Mouse (Mus musculus): ENCODE measurements at regions not wholly inside any gene's neighbourhood (a gene's known extent, or its start where the extent isn't known, plus 50 kb on each side); places are given as distances from the start of the nearest gene placed in this dataset.

- Histone ChIP-seq H3K27ac (ENCODE audit: low read length) (no peak overlapping the region), H3K36me3 (ENCODE audit: control insufficient read depth, insufficient read depth, low read length) (no peaks in the 10 kb centered on the region), H3K4me2 (replicated peaks; ENCODE audit: low read depth, low read length) (no peak overlapping the region), H3K9me3 (ENCODE audit: control insufficient read depth, low read depth, low read length) (no peaks in the 10 kb centered on the region), H3K4me1 (ENCODE audit: control insufficient read depth, insufficient read depth, low read length) (0 out of 2 replicates have a peak, but pooled peaks cover 4% of the 10 kb centered on the region), H3K4me3 (ENCODE audit: low read depth, low read length) (no peak overlapping the region), H3K9ac (replicated peaks; ENCODE audit: low read depth, low read length) (no peak overlapping the region), H3K27me3 (ENCODE audit: control insufficient read depth, insufficient read depth, low read length) (no peaks in the 10 kb centered on the region)
- 58% methylated on average over 10 of the region's 10 CpGs for WGBS
- ATAC-seq (ENCODE audit: insufficient number of reproducible peaks, insufficient read depth, low FRiP score, low read depth) = no peak
Measured at GRCm38 (mm10) chr2:131748791-131749190, 110.8 kb downstream of the Erv3 start.

DNA sequence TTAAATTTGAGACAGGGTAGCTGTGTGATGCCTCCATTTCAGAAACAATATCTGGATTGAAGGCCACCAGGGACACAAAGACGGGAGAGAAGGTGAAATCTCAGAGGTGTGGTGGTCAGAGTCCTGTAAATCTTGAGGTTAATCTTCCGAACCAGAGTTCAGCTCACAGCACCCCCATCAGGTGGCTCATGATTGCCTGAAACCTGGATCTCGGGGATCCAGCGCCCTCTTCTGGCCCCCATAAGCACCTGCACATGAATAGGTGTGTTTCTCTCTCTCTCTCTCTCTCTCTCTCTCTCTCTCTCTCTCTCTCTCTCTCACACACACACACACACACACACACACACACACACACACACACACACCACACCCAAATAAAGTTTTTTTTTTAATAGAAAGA, 111.8 kb downstream of the Erv3 start:
- 86% methylated on average over 4 of the region's 4 CpGs for WGBS
- ATAC-seq (ENCODE audit: insufficient number of reproducible peaks, insufficient read depth, low FRiP score, low read depth) = no peak
- no peak overlapping the region for H3K4me2 ChIP-seq (replicated peaks; ENCODE audit: low read depth, low read length)

GRCm38 (mm10) chr2:131745381-131745895, 114.1 kb downstream of the Erv3 start:
- H3K27me3 ChIP-seq (ENCODE audit: control insufficient read depth, insufficient read depth, low read length) = no peaks in the 10 kb centered on the region
- H3K9me3 ChIP-seq (ENCODE audit: control insufficient read depth, low read depth, low read length) = no peaks in the 10 kb centered on the region
- no peak overlapping the region for H3K9ac ChIP-seq (replicated peaks; ENCODE audit: low read depth, low read length)
- H3K4me1 ChIP-seq (ENCODE audit: control insufficient read depth, insufficient read depth, low read length) = 0 out of 2 replicates have a peak, but pooled peaks cover 4% of the 10 kb centered on the region
- WGBS = 86% methylated on average over 5 of the region's 5 CpGs
- H3K27ac ChIP-seq (ENCODE audit: low read length) = no peak overlapping the region
- no peak for ATAC-seq (ENCODE audit: insufficient number of reproducible peaks, insufficient read depth, low FRiP score, low read depth)
- no peak overlapping the region for H3K4me3 ChIP-seq (ENCODE audit: low read depth, low read length)
- no peaks in the 10 kb centered on the region for H3K36me3 ChIP-seq (ENCODE audit: control insufficient read depth, insufficient read depth, low read length)
- no peak overlapping the region for H3K4me2 ChIP-seq (replicated peaks; ENCODE audit: low read depth, low read length)

More for the DNA sequence above, 111.8 kb downstream of the Erv3 start:
- H3K27me3 ChIP-seq (ENCODE audit: control insufficient read depth, insufficient read depth, low read length) = no peaks in the 10 kb centered on the region
- H3K4me3 ChIP-seq (ENCODE audit: low read depth, low read length) = no peak overlapping the region
- H3K9ac ChIP-seq (replicated peaks; ENCODE audit: low read depth, low read length) = no peak overlapping the region
- H3K4me1 ChIP-seq (ENCODE audit: control insufficient read depth, insufficient read depth, low read length) = 0 out of 2 replicates have a peak, but pooled peaks cover 4% of the 10 kb centered on the region
- H3K27ac ChIP-seq (ENCODE audit: low read length) = no peak overlapping the region
- H3K36me3 ChIP-seq (ENCODE audit: control insufficient read depth, insufficient read depth, low read length) = no peaks in the 10 kb centered on the region
- no peaks in the 10 kb centered on the region for H3K9me3 ChIP-seq (ENCODE audit: control insufficient read depth, low read depth, low read length)

GRCm38 (mm10) chr2:131744957-131745356, 114.6 kb downstream of the Erv3 start:
- 83% methylated on average over 9 of the region's 9 CpGs for WGBS

DNA sequence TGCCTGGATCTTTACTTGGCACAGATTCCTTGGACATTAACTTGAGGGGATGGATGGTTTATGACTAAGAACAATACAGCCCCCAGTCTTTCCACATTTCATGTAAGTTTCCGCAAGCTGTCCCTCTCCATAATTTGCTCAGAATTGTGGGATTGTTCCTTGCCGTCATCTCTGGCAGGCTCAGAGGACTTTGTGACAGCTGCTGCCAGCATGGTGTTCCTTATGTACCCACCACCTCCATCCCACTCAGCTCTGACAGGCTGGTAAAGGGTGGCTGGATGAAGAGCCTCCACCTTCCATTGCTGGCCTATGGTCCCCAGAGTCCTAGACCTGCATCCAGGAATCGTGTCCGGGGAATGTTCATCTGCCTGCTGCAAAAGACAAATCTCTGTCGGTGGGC, 119.1 kb downstream of the Erv3 start:
- no peaks in the 10 kb centered on the region for H3K9me3 ChIP-seq (ENCODE audit: control insufficient read depth, low read depth, low read length)
- no peaks in the 10 kb centered on the region for H3K4me1 ChIP-seq (ENCODE audit: control insufficient read depth, insufficient read depth, low read length)
- no peak overlapping the region for H3K4me2 ChIP-seq (replicated peaks; ENCODE audit: low read depth, low read length)
- no peak overlapping the region for H3K27ac ChIP-seq (ENCODE audit: low read length)
- no peak for ATAC-seq (ENCODE audit: insufficient number of reproducible peaks, insufficient read depth, low FRiP score, low read depth)
- 87% methylated on average over 5 of the region's 5 CpGs for WGBS
- H3K36me3 ChIP-seq (ENCODE audit: control insufficient read depth, insufficient read depth, low read length) = no peaks in the 10 kb centered on the region
- H3K9ac ChIP-seq (replicated peaks; ENCODE audit: low read depth, low read length) = no peak overlapping the region
- H3K27me3 ChIP-seq (ENCODE audit: control insufficient read depth, insufficient read depth, low read length) = no peaks in the 10 kb centered on the region
- H3K4me3 ChIP-seq (ENCODE audit: low read depth, low read length) = no peak overlapping the region

More at GRCm38 (mm10) chr2:131744957-131745356, 114.6 kb downstream of the Erv3 start:
- Histone ChIP-seq H3K27ac (ENCODE audit: low read length) (no peak overlapping the region), H3K4me3 (ENCODE audit: low read depth, low read length) (no peak overlapping the region), H3K4me2 (replicated peaks; ENCODE audit: low read depth, low read length) (no peak overlapping the region), H3K9me3 (ENCODE audit: control insufficient read depth, low read depth, low read length) (no peaks in the 10 kb centered on the region), H3K27me3 (ENCODE audit: control insufficient read depth, insufficient read depth, low read length) (no peaks in the 10 kb centered on the region), H3K9ac (replicated peaks; ENCODE audit: low read depth, low read length) (no peak overlapping the region), H3K36me3 (ENCODE audit: control insufficient read depth, insufficient read depth, low read length) (no peaks in the 10 kb centered on the region), H3K4me1 (ENCODE audit: control insufficient read depth, insufficient read depth, low read length) (0 out of 2 replicates have a peak, but pooled peaks cover 4% of the 10 kb centered on the region)
- ATAC-seq (ENCODE audit: insufficient number of reproducible peaks, insufficient read depth, low FRiP score, low read depth) = no peak

- no peak for ATAC-seq (ENCODE audit: insufficient number of reproducible peaks, insufficient read depth, low FRiP score, low read depth)
- H3K4me2 ChIP-seq (replicated peaks; ENCODE audit: low read depth, low read length) = no peak overlapping the region
- WGBS = 75% methylated on average over 4 of the region's 4 CpGs
Measured at GRCm38 (mm10) chr2:131739022-131739421, 120.5 kb downstream of the Erv3 start.

DNA sequence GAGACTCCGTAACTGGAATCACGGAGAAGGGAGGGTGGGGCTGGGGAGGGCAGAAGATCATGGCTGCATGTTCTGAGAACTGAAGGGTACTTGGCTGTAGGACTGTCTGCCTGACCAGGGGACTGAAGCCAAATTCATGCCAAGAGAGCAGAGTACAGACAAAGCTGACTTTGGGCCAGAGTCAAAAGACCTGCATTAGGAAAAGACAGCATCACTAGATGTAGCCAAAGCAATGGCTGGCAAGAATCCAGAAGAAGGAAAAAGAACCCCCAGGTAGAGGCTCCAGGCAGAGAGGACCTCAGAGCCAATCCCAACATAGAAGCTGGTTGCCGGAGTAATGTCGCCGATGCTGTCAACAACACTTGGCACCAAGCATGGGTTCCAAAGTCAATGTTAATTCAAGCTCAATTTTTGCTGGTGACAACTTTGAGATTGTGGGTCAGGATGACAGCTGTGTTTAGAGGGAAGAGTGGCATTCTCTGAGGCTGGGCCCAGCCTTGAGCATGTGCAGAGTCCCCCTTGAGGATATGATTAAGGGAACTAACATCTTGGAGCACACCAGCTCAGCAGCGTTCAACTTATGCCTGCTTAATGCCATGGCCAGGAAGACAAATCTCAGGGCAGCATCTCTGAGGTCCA, 124.7 kb downstream of the Erv3 start:
- no peak overlapping the region for H3K9ac ChIP-seq (replicated peaks; ENCODE audit: low read depth, low read length)
- no peaks in the 10 kb centered on the region for H3K9me3 ChIP-seq (ENCODE audit: control insufficient read depth, low read depth, low read length)
- H3K36me3 ChIP-seq (ENCODE audit: control insufficient read depth, insufficient read depth, low read length) = no peaks in the 10 kb centered on the region
- 84% methylated on average over 6 of the region's 6 CpGs for WGBS
- H3K27me3 ChIP-seq (ENCODE audit: control insufficient read depth, insufficient read depth, low read length) = no peaks in the 10 kb centered on the region
- no peaks in the 10 kb centered on the region for H3K4me1 ChIP-seq (ENCODE audit: control insufficient read depth, insufficient read depth, low read length)
- ATAC-seq (ENCODE audit: insufficient number of reproducible peaks, insufficient read depth, low FRiP score, low read depth) = no peak
- H3K4me3 ChIP-seq (ENCODE audit: low read depth, low read length) = no peak overlapping the region
- H3K4me2 ChIP-seq (replicated peaks; ENCODE audit: low read depth, low read length) = no peak overlapping the region
- H3K27ac ChIP-seq (ENCODE audit: low read length) = no peak overlapping the region

More at GRCm38 (mm10) chr2:131739022-131739421, 120.5 kb downstream of the Erv3 start:
- Histone ChIP-seq H3K27me3 (ENCODE audit: control insufficient read depth, insufficient read depth, low read length) (no peaks in the 10 kb centered on the region), H3K36me3 (ENCODE audit: control insufficient read depth, insufficient read depth, low read length) (no peaks in the 10 kb centered on the region), H3K9me3 (ENCODE audit: control insufficient read depth, low read depth, low read length) (no peaks in the 10 kb centered on the region), H3K4me1 (ENCODE audit: control insufficient read depth, insufficient read depth, low read length) (no peaks in the 10 kb centered on the region), H3K4me3 (ENCODE audit: low read depth, low read length) (no peak overlapping the region), H3K27ac (ENCODE audit: low read length) (no peak overlapping the region), H3K9ac (replicated peaks; ENCODE audit: low read depth, low read length) (no peak overlapping the region)

- H3K27ac ChIP-seq (ENCODE audit: low read length) = no peak overlapping the region
- peak; percentile 28; the same call in 1 of the 2 replicates for ATAC-seq (ENCODE audit: insufficient number of reproducible peaks, insufficient read depth, low FRiP score, low read depth)
- no peak overlapping the region for H3K4me2 ChIP-seq (replicated peaks; ENCODE audit: low read depth, low read length)
- 79% methylated on average over 3 of the region's 3 CpGs for WGBS
- H3K4me1 ChIP-seq (ENCODE audit: control insufficient read depth, insufficient read depth, low read length) = no peaks in the 10 kb centered on the region
- H3K27me3 ChIP-seq (ENCODE audit: control insufficient read depth, insufficient read depth, low read length) = no peaks in the 10 kb centered on the region
- H3K9me3 ChIP-seq (ENCODE audit: control insufficient read depth, low read depth, low read length) = peaks cover 10% of the 10 kb centered on the region; the same call in 1 of the 2 replicates
- no peak overlapping the region for H3K9ac ChIP-seq (replicated peaks; ENCODE audit: low read depth, low read length)
- H3K4me3 ChIP-seq (ENCODE audit: low read depth, low read length) = no peak overlapping the region
- H3K36me3 ChIP-seq (ENCODE audit: control insufficient read depth, insufficient read depth, low read length) = no peaks in the 10 kb centered on the region
Measured at GRCm38 (mm10) chr2:131726533-131726932, 133.0 kb downstream of the Erv3 start.

Data from stomach, embryonic 14.5 days (tissue).